In genomic region chr3:9174517-9174832, GRCm38 (mm10) we compare ENCODE assay signal across 9 mouse cellular contexts.
DNase-seq lines count a peak whose midpoint lies in the region; ATAC-seq and TF ChIP-seq lines count a peak whose summit lies in the region.
"Had no signal": no experiment of that assay in that cellular context is flagged by ENCODE, and none has a peak within 500 bp of the region (broad histone marks: within the 10 kb centered on the region; RNA-seq: fewer than 3 reads in every experiment).

No protein-coding gene starts in this region.

- no peak overlapping the region for H3K4me3 ChIP-seq in heart, embryonic 10.5 days
- peak overlapping the region; percentile 15; the same call in 1 of the 2 replicates for H3K4me3 ChIP-seq in lung, postnatal 0 days (ENCODE audit: low read depth, low read length)
- H3K4me3 ChIP-seq in hindbrain, embryonic 13.5 days = no peak overlapping the region
- no peak overlapping the region for H3K4me3 ChIP-seq in stomach, embryonic 14.5 days (ENCODE audit: low read depth, low read length)

- TF ChIP-seq EP300 in lung, postnatal 0 days (IDR thresholded peaks at IDR 0.05) = peak; percentile 35; the same call in 1 of the 2 replicates

- H3K9me3 ChIP-seq in heart, embryonic 10.5 days = no peaks in the 10 kb centered on the region
- H3K9me3 ChIP-seq in lung, postnatal 0 days (ENCODE audit: low read length) = no peaks in the 10 kb centered on the region
- no peaks in the 10 kb centered on the region for H3K9me3 ChIP-seq in hindbrain, embryonic 13.5 days
- no peaks in the 10 kb centered on the region for H3K9me3 ChIP-seq in stomach, embryonic 14.5 days (ENCODE audit: control insufficient read depth, low read depth, low read length)

- WGBS in heart, embryonic 10.5 days = 48% methylated on average over 2 of the region's 2 CpGs
- WGBS in lung, postnatal 0 days = 27% methylated on average over 2 of the region's 2 CpGs
- WGBS in hindbrain, embryonic 13.5 days = 58% methylated on average over 2 of the region's 2 CpGs
- whole genome bisulfite sequencing in stomach, embryonic 14.5 days = 66% methylated on average over 2 of the region's 2 CpGs

- H3K4me2 ChIP-seq in lung, postnatal 0 days (replicated peaks; ENCODE audit: low read depth, low read length) = peak overlapping the region; percentile 51
- no peak overlapping the region for H3K4me2 ChIP-seq in hindbrain, embryonic 13.5 days
- no peak overlapping the region for H3K4me2 ChIP-seq in stomach, embryonic 14.5 days (replicated peaks; ENCODE audit: low read depth, low read length)

- H3K27ac ChIP-seq in heart, embryonic 10.5 days = 0 out of 2 replicates have a peak overlapping the region, but pooled peaks have one; percentile 7
- peak overlapping the region; percentile 47; the same call in 1 of the 2 replicates for H3K27ac ChIP-seq in lung, postnatal 0 days (ENCODE audit: low read length)
- peak overlapping the region; percentile 52; the same call in 1 of the 2 replicates for H3K27ac ChIP-seq in hindbrain, embryonic 13.5 days
- peak overlapping the region; percentile 56 for H3K27ac ChIP-seq in stomach, embryonic 14.5 days (ENCODE audit: low read length)
- H3K27ac ChIP-seq: macrophage had no signal

- peak; percentile 77; the same call in 1 of the 2 replicates for ATAC-seq in lung, postnatal 0 days
- ATAC-seq in hindbrain, embryonic 13.5 days (ENCODE audit: low FRiP score) = no peak
- ATAC-seq in stomach, embryonic 14.5 days (ENCODE audit: insufficient number of reproducible peaks, insufficient read depth, low FRiP score, low read depth) = no peak

- intact Hi-C loops in heart, postnatal 10 days (cut with DNase I) = no loop called here

- H3K4me1 ChIP-seq in heart, embryonic 10.5 days = peaks cover 9% of the 10 kb centered on the region; the same call in 1 of the 2 replicates
- H3K4me1 ChIP-seq in lung, postnatal 0 days (ENCODE audit: insufficient read depth, low read depth, low read length) = peaks cover 10% of the 10 kb centered on the region; the same call in 1 of the 2 replicates
- peaks cover 9% of the 10 kb centered on the region for H3K4me1 ChIP-seq in hindbrain, embryonic 13.5 days (replicated peaks)
- H3K4me1 ChIP-seq in stomach, embryonic 14.5 days (ENCODE audit: control insufficient read depth, insufficient read depth, low read length) = peaks cover 5% of the 10 kb centered on the region; the same call in 1 of the 2 replicates

- peaks cover 4% of the 10 kb centered on the region; the same call in 1 of the 2 replicates for H3K27me3 ChIP-seq in heart, embryonic 10.5 days (ENCODE audit: insufficient read depth, poor library complexity, severe bottlenecking)
- no peaks in the 10 kb centered on the region for H3K27me3 ChIP-seq in lung, postnatal 0 days (replicated peaks; ENCODE audit: insufficient read depth, low read length)
- peaks cover 19% of the 10 kb centered on the region for H3K27me3 ChIP-seq in hindbrain, embryonic 13.5 days
- no peaks in the 10 kb centered on the region for H3K27me3 ChIP-seq in stomach, embryonic 14.5 days (ENCODE audit: control insufficient read depth, insufficient read depth, low read length)

- no peak overlapping the region for H3K9ac ChIP-seq in lung, postnatal 0 days (replicated peaks; ENCODE audit: low read depth)
- H3K9ac ChIP-seq in hindbrain, embryonic 13.5 days = no peak overlapping the region
- no peak overlapping the region for H3K9ac ChIP-seq in stomach, embryonic 14.5 days (replicated peaks; ENCODE audit: low read depth, low read length)

- DNase-seq in heart, embryonic 10.5 days (ENCODE audit: low spot score) = no peak
- no peak for DNase-seq in heart, postnatal 10 days
- peak; percentile 50 for DNase-seq in lung, postnatal 0 days (ENCODE audit: low spot score)
- no peak for DNase-seq in lung, adult 18-20 months
- no peak for DNase-seq in embryo, embryonic 10 days (ENCODE audit: low spot score)
- no peak for DNase-seq in adrenal gland, postnatal 14 days

- H3K36me3 ChIP-seq in heart, embryonic 10.5 days = no peaks in the 10 kb centered on the region
- no peaks in the 10 kb centered on the region for H3K36me3 ChIP-seq in lung, postnatal 0 days (ENCODE audit: insufficient read depth, low read length)
- H3K36me3 ChIP-seq in hindbrain, embryonic 13.5 days = no peaks in the 10 kb centered on the region
- no peaks in the 10 kb centered on the region for H3K36me3 ChIP-seq in stomach, embryonic 14.5 days (ENCODE audit: control insufficient read depth, insufficient read depth, low read length)

- no peak for TF ChIP-seq CTCF in lung, postnatal 0 days (IDR thresholded peaks at IDR 0.05)
